Mouse (Mus musculus) limb, embryonic 12.5 days (tissue): ENCODE measurements around the gene Nr6a1. TPM values are rescaled to one million over a fixed set of nuclear protein-coding genes. Genes with fewer than 3 reads are reported as not detected.
A peak's percentile ranks its signal among the peaks of the same experiment; 100 is the strongest.

ENCODE experiments used
- ATAC-seq: fragments of 200-750 bp; cut with Nextera tagmentation; 2 replicates; pipeline ENCODE4 v1.8.0; 2017; ENCODE audit warnings: low read depth, moderate TSS enrichment; ENCODE audit not compliant: insufficient number of reproducible peaks, insufficient read depth, low FRiP score, low TSS enrichment
- H3K27ac ChIP-seq: fragments of 300-500 bp; sonication (generic); 2 replicates; pipeline ENCODE4 v1.5.1; 2016; ENCODE audit warnings: mild to moderate bottlenecking, moderate library complexity
- H3K27me3 ChIP-seq: fragments of 300-500 bp; sonication (generic); 2 replicates; pipeline ENCODE4 v1.6.1; 2016; ENCODE audit warnings: mild to moderate bottlenecking, moderate library complexity
- H3K36me3 ChIP-seq: fragments of 300-500 bp; sonication (generic); 2 replicates; pipeline ENCODE4 v1.6.1; 2016; ENCODE audit warnings: mild to moderate bottlenecking, moderate library complexity
- H3K4me1 ChIP-seq: fragments of 300-500 bp; sonication (generic); replicated peaks from 2 replicates; pipeline ENCODE4 v1.6.1; 2016
- H3K4me2 ChIP-seq: fragments of 300-500 bp; sonication (generic); 2 replicates; pipeline ENCODE4 v1.6.1; 2016; ENCODE audit warnings: mild to moderate bottlenecking, moderate library complexity
- H3K4me3 ChIP-seq: fragments of 300-500 bp; sonication (generic); replicated peaks from 2 replicates; pipeline ENCODE4 v1.5.1; 2016; ENCODE audit warnings: mild to moderate bottlenecking
- H3K9ac ChIP-seq: fragments of 300-500 bp; sonication (generic); replicated peaks from 2 replicates; pipeline ENCODE4 v1.6.1; 2016; ENCODE audit warnings: mild to moderate bottlenecking, moderate library complexity
- H3K9me3 ChIP-seq: fragments of 300-500 bp; sonication (generic); 2 replicates; pipeline ENCODE4 v1.6.1; 2016; ENCODE audit warnings: mild to moderate bottlenecking, moderate library complexity
- WGBS: fragments of 180-500 bp; shearing (Covaris S2); methylation state at CpG from one replicate; pipeline ENCODE4 v1.1.7; 2016; 5-methylcytosine and 5-hydroxymethylcytosine counted together
- polyA plus RNA-seq: library from polyadenylated mRNA; unstranded; fragments of >200 nt; fragmentation: Nextera tagmentation; extraction: Ambion mirVana; gene quantifications from 2 replicates; pipeline ENCODE4 v1.2.1, GENCODE M21; 2016

Gene Nr6a1
- polyA plus RNA-seq, 1 experiment from 2014 or later, result 0.85 TPM

DNA sequence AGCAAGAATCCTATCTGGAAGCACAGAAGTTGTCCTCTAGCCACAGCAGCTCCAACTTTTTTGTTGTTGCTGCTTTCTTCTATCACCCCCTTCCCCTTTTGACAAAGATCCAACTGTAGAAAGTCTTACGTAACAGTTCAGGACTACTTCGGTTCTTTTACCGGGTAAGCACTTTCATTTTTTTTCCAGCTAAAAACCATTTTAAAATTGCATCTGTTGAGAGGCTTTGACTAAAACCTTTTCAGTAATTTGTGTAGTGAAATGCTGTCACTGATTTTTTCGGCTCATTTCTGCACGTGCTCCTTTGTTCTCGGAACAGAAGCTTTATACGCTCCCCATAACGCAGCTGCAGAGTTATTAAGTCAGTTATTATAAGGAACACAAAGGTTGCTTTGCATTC, 104.1 kb downstream of the Nr6a1 start:
- WGBS, result 7% methylated on average over 8 of the region's 8 CpGs
- Histone ChIP-seq H3K9ac (peak overlapping the region; percentile 78), H3K9me3 (no peaks in the 10 kb centered on the region), H3K36me3 (no peaks in the 10 kb centered on the region), H3K4me1 (peaks cover 21% of the 10 kb centered on the region), H3K4me2 (peak overlapping the region; percentile 66), H3K27me3 (no peaks in the 10 kb centered on the region), H3K27ac (peak overlapping the region; percentile 98), H3K4me3 (peak overlapping the region; percentile 55)
- peak; percentile 1; the same call in 1 of the 2 replicates for ATAC-seq

DNA sequence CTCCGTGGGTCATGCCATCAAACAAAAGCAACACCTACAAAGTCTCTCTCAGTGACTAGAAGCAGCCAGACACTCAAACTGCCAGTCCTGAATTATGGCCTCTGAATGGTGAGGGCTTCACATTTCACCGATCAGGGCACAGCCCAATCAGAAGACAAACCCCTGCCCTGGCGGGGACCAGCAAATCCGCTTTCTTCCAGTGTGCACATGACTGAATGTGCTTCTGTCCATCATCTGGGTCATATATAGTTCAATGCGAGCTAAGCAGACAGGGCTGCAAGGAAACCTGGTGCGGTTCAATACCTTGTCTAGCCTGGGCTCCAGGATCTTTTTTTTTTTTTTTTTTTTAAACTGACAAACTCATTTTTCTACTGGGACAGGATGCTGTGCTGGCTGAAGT, 104.5 kb downstream of the Nr6a1 start:
- peak; percentile 97 for ATAC-seq
- Histone ChIP-seq H3K4me1 (peaks cover 19% of the 10 kb centered on the region), H3K36me3 (no peaks in the 10 kb centered on the region), H3K27ac (peak overlapping the region; percentile 98), H3K27me3 (no peaks in the 10 kb centered on the region), H3K4me3 (peak overlapping the region; percentile 55), H3K4me2 (peak overlapping the region; percentile 66), H3K9ac (peak overlapping the region; percentile 78), H3K9me3 (no peaks in the 10 kb centered on the region)
- under 1% methylated on average over 6 of the region's 6 CpGs for WGBS

GRCm38 (mm10) chr2:38817487-38817886, 110.0 kb downstream of the Nr6a1 start:
- no peak overlapping the region for H3K9ac ChIP-seq
- H3K9me3 ChIP-seq, result no peaks in the 10 kb centered on the region
- H3K4me2 ChIP-seq, result no peak overlapping the region
- WGBS, result 78% methylated on average over 4 of the region's 4 CpGs
- no peaks in the 10 kb centered on the region for H3K36me3 ChIP-seq
- no peaks in the 10 kb centered on the region for H3K27me3 ChIP-seq
- ATAC-seq, result no peak
- H3K27ac ChIP-seq, result no peak overlapping the region
- no peaks in the 10 kb centered on the region for H3K4me1 ChIP-seq
- H3K4me3 ChIP-seq, result no peak overlapping the region

GRCm38 (mm10) chr2:38797087-38797624, 130.3 kb downstream of the Nr6a1 start:
- no peaks in the 10 kb centered on the region for H3K27me3 ChIP-seq
- no peak overlapping the region for H3K27ac ChIP-seq
- H3K9ac ChIP-seq, result no peak overlapping the region
- no peak overlapping the region for H3K4me3 ChIP-seq
- no peaks in the 10 kb centered on the region for H3K9me3 ChIP-seq
- no peak overlapping the region for H3K4me2 ChIP-seq
- no peaks in the 10 kb centered on the region for H3K4me1 ChIP-seq
- no peaks in the 10 kb centered on the region for H3K36me3 ChIP-seq
- ATAC-seq, result no peak; the same call in 1 of the 2 replicates
- 26% methylated on average over 3 of the region's 3 CpGs for WGBS

DNA sequence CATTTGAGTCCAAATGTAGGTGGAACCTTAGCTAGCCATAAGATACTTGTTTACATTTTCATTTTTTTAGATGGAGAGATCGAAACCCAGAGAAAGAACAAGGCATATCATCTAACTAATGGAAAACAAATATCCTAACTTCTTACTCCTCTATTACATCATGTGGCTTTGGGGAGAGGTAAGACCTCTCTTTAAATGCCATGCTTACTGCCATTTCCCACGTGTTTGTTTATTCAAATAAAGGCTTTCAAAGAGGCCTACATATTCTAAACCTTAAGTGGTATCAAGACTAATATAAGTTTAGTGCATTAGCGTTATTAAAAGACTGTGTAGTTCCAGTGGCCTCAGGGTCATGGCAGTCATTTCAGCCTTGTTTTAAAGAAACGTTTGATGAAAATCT, 140.2 kb downstream of the Nr6a1 start:
- Histone ChIP-seq H3K9me3 (no peaks in the 10 kb centered on the region), H3K4me2 (no peak overlapping the region), H3K9ac (no peak overlapping the region), H3K4me1 (peaks cover 11% of the 10 kb centered on the region), H3K36me3 (no peaks in the 10 kb centered on the region), H3K27me3 (no peaks in the 10 kb centered on the region), H3K27ac (no peak overlapping the region), H3K4me3 (no peak overlapping the region)
- 48% methylated on average over 4 of the region's 4 CpGs for WGBS
- no peak for ATAC-seq

DNA sequence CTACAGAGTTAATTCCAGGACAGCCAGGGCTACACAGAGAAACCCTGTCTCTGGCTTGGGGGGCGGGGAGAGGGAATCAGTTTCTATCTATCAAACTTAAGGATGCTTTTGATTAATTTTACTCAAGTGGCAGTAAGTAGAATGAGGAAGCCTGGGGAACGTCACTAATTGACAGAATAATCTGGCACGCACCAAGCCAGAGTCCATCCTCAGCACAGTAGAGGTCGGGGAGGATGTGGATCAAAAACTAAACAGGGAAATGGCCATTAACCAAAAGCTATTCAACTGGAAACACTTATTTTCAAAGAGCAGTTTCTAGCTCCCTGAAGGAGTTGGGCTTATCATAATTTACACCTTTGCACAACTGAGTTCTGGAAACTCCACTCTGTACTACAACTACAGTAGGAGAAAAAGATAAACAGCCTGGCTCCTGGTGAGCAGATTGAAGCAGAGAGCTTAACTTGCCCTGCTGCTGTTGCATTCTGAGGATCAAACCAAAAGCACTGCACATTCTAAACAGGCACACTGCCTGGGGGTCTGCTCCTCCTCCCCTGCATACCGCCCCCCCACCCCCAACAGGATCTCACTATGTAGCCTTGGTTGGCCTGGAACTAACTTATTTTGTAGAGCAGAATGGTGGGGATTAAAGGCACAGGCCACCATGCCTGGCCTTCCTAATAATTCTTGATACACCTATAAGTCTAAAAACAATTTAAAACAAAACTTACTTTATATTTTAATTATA, 141.1 kb downstream of the Nr6a1 start:
- ATAC-seq, result no peak
- Histone ChIP-seq H3K4me2 (no peak overlapping the region), H3K27me3 (no peaks in the 10 kb centered on the region), H3K36me3 (no peaks in the 10 kb centered on the region), H3K9me3 (no peaks in the 10 kb centered on the region), H3K4me3 (no peak overlapping the region), H3K4me1 (peaks cover 17% of the 10 kb centered on the region), H3K27ac (no peak overlapping the region), H3K9ac (no peak overlapping the region)
- WGBS, result 20% methylated on average over 5 of the region's 5 CpGs

GRCm38 (mm10) chr2:38785113-38785512, 142.4 kb downstream of the Nr6a1 start:
- no peak overlapping the region for H3K4me3 ChIP-seq
- WGBS, result 56% methylated on average over 3 of the region's 3 CpGs
- peaks cover 17% of the 10 kb centered on the region for H3K4me1 ChIP-seq
- no peak overlapping the region for H3K27ac ChIP-seq
- H3K4me2 ChIP-seq, result no peak overlapping the region
- H3K27me3 ChIP-seq, result no peaks in the 10 kb centered on the region
- H3K36me3 ChIP-seq, result no peaks in the 10 kb centered on the region
- no peak overlapping the region for H3K9ac ChIP-seq
- no peak for ATAC-seq
- H3K9me3 ChIP-seq, result no peaks in the 10 kb centered on the region

DNA sequence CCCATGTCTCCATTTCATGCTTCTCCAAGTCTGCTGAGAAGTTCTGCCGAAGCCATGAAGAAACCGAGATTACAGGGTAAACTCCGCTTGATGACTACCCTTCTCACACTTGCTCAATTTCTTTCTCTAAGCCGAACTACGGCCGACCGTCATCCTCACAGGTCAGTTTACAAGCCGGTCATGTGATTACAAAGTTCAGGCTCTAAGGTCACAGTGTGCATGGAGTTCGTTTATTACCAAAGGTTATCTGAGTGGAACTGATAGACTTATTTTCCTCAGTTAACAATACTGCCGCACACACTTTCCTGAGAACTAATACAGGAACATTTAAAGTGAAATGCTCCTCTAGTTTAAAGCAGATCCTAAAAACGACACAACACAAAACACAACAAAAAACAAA, 143.1 kb downstream of the Nr6a1 start:
- no peaks in the 10 kb centered on the region for H3K27me3 ChIP-seq
- no peaks in the 10 kb centered on the region for H3K36me3 ChIP-seq
- 0 out of 2 replicates have a peak overlapping the region, but pooled peaks have one; percentile 26 for H3K4me2 ChIP-seq
- no peak for ATAC-seq
- no peak overlapping the region for H3K27ac ChIP-seq
- H3K4me1 ChIP-seq, result peaks cover 22% of the 10 kb centered on the region
- no peak overlapping the region for H3K4me3 ChIP-seq
- no peaks in the 10 kb centered on the region for H3K9me3 ChIP-seq
- 10% methylated on average over 11 of the region's 11 CpGs for WGBS
- no peak overlapping the region for H3K9ac ChIP-seq

- Histone ChIP-seq H3K4me3 (no peak overlapping the region), H3K27ac (no peak overlapping the region), H3K4me2 (no peak overlapping the region), H3K36me3 (no peaks in the 10 kb centered on the region), H3K9me3 (no peaks in the 10 kb centered on the region), H3K4me1 (peaks cover 22% of the 10 kb centered on the region), H3K9ac (no peak overlapping the region), H3K27me3 (no peaks in the 10 kb centered on the region)
- no peak for ATAC-seq
- 60% methylated on average over 5 of the region's 5 CpGs for WGBS
Measured at GRCm38 (mm10) chr2:38783364-38783763, 144.1 kb downstream of the Nr6a1 start.

DNA sequence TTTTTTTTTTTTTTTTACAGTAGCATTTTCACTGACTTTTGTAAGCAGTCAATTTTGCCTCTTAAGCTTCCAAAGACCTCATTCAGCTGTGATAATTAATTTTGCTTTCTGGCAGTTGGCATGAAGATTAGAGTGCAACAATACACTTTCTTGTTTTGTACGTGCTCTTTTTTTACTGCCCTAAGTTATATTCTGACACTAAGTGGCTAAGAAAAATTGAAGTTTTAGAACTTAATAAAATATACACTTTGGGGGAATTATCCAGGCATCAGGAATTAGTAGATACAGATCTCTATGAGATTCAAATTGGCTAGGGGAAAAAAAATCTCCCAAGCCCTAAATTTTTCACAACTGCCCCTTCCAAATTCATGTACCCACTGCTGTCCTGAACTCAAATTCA, 144.8 kb downstream of the Nr6a1 start:
- Histone ChIP-seq H3K9ac (no peak overlapping the region), H3K4me1 (peaks cover 22% of the 10 kb centered on the region), H3K9me3 (no peaks in the 10 kb centered on the region), H3K36me3 (no peaks in the 10 kb centered on the region), H3K27me3 (no peaks in the 10 kb centered on the region), H3K4me2 (peak overlapping the region; percentile 24; the same call in 1 of the 2 replicates), H3K4me3 (no peak overlapping the region), H3K27ac (no peak overlapping the region)
- no peak for ATAC-seq
- WGBS, result 15% methylated on average over 1 of the region's 1 CpGs

DNA sequence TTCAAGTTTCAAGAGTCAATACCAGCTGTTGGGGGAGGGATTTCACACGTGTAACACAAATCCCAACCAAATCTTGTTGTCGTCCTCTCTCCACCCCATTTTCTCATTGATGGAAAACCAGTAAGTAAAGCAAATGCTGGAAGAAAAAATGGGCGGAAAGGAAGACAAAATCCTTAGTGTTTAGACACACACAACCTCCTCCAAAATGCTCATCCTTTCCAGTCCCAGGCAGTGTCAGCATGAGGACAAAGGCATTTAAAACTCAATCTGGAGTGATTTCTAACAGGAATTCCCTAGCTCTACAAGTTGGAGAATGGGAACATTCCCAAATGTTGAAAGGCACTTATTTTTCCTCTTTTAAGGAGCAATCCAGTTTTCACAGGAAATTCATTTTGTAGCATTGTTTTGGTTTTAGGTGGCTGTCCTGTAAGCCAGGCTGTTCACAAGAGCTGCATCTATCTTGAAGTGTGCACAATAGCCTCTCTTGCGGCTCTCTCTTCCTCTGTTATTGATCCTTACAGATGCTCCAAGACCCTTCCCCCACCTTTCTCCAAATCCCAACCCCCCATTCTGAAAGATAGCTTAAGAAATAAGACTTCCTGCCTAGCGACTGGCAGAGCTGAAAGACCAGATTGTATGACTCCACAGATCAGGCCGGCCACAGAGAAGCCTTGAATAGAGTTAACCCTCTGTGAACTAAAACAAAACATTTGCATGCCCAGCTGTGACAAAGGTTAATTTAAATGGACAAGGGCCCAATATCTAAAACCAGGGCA, 145.4 kb downstream of the Nr6a1 start:
- H3K9ac ChIP-seq, result no peak overlapping the region
- H3K27me3 ChIP-seq, result no peaks in the 10 kb centered on the region
- ATAC-seq, result no peak
- H3K9me3 ChIP-seq, result no peaks in the 10 kb centered on the region
- no peak overlapping the region for H3K4me3 ChIP-seq
- peaks cover 22% of the 10 kb centered on the region for H3K4me1 ChIP-seq
- peak overlapping the region; percentile 24; the same call in 1 of the 2 replicates for H3K4me2 ChIP-seq
- WGBS, result 14% methylated on average over 6 of the region's 6 CpGs
- peak overlapping the region; percentile 41; the same call in 1 of the 2 replicates for H3K27ac ChIP-seq
- no peaks in the 10 kb centered on the region for H3K36me3 ChIP-seq
